Mouse (Mus musculus): ENCODE measurements at regions not wholly inside any gene's neighbourhood (a gene's known extent, or its start where the extent isn't known, plus 50 kb on each side); places are given as distances from the start of the nearest gene placed in this dataset.

- TF ChIP-seq CTCF (conservative IDR thresholded peaks at IDR 0.05; ENCODE audit: insufficient read depth, insufficient read length, low read depth, low read length) (no peak), POLR2A (IDR thresholded peaks at IDR 0.05; ENCODE audit: low read depth, low read length) (no peak)
Measured at GRCm38 (mm10) chrX:12834681-12835080, 72.8 kb upstream of the Med14 start.

Measured in kidney, adult 2 months (tissue).